13 mouse cellular contexts compared by ENCODE assay signal in the genomic region with DNA sequence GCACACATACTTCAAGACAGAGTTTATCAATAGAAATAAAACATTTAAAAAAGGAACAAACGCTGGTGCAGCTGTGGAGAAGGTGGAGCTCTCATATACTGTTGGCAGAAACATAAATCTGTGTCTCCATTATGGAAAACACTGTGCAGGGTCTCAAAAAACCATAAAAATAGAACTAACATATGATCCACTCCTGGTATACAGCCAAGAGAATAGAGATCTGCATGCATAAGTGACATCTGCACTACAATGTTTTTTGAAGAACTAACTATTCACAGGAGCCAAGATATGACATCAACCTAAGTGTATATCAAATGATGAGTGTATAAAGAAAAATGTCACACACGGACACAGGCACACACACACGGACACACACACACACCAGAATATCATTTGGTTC.
"Had no signal": no experiment of that assay in that cellular context is flagged by ENCODE, and none has a peak within 500 bp of the region (broad histone marks: within the 10 kb centered on the region; RNA-seq: fewer than 3 reads in every experiment).

No protein-coding gene starts in this region.

- H3K9me3 ChIP-seq: limb, embryonic 12.5 days; midbrain, embryonic 12.5 days; neural tube, embryonic 13.5 days had no signal

- H3K9ac ChIP-seq: limb, embryonic 12.5 days; liver, embryonic 14.5 days; midbrain, embryonic 12.5 days; neural tube, embryonic 13.5 days had no signal

- H3K27me3 ChIP-seq: limb, embryonic 12.5 days; midbrain, embryonic 12.5 days; neural tube, embryonic 13.5 days had no signal

- DNase-seq: kidney, postnatal 14 days; lung, adult 18-20 months; retina, postnatal 1 day; right cerebral cortex, postnatal 4 days; spleen, adult 18-20 months; thymus, adult 18-20 months; thymus, postnatal 14 days had no signal

- H3K4me3 ChIP-seq: left cerebral cortex, adult 2 months; limb, embryonic 12.5 days; midbrain, embryonic 12.5 days; neural tube, embryonic 13.5 days had no signal

- H3K4me2 ChIP-seq: limb, embryonic 12.5 days; midbrain, embryonic 12.5 days; neural tube, embryonic 13.5 days had no signal

- H3K27ac ChIP-seq: left cerebral cortex, adult 2 months; limb, embryonic 12.5 days; liver, embryonic 14.5 days; midbrain, embryonic 12.5 days; neural tube, embryonic 13.5 days had no signal

- H3K36me3 ChIP-seq: limb, embryonic 12.5 days; midbrain, embryonic 12.5 days; neural tube, embryonic 13.5 days had no signal

- ATAC-seq: midbrain, embryonic 16.5 days had no signal

- H3K4me1 ChIP-seq: limb, embryonic 12.5 days; midbrain, embryonic 12.5 days; neural tube, embryonic 13.5 days had no signal
